Mouse (Mus musculus) ES-Bruce4 (cell line): ENCODE measurements at regions not wholly inside any gene's neighbourhood (a gene's known extent, or its start where the extent isn't known, plus 50 kb on each side); places are given as distances from the start of the nearest gene placed in this dataset.

Experiments
- CTCF ChIP-seq: IDR thresholded peaks from one replicate; pipeline ENCODE4 v1.8.1; 2011; ENCODE audit warnings: low read depth, low read length
- EP300 ChIP-seq: IDR thresholded peaks from 2 replicates; pipeline ENCODE4 v1.6.1; 2011; ENCODE audit warnings: low read depth, low read length; ENCODE audit not compliant: insufficient read depth
- POLR2A ChIP-seq: IDR thresholded peaks from one replicate; pipeline ENCODE4 v1.8.1; 2011; ENCODE audit warnings: low read length; ENCODE audit not compliant: insufficient read depth

DNA sequence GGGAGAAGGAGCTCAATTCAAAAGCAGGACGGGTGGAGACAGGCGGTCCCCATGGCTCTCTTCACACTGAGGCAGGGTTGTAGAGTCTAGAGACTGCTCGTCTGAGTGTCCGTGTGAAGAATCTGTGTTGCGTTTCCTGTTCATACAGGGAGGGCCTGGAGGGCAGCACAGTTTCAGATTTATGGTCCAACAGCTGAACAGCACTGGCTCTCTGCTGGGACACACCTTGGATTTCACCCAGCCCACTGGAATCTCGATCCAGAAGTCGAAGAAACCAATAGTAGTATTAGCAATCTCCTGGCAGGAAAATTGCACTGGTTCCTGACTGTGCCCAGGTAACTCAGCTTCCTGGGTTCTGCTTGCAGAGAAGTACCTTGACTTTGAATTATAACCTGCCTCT lies 345.6 kb upstream of the Tnp1 start:
- TF ChIP-seq CTCF: no peak
- no peak for TF ChIP-seq POLR2A
- no peak for TF ChIP-seq EP300
